Mouse (Mus musculus): Measurements from ENCODE around the gene Hcn2.

Hcn2 gene

DNA sequence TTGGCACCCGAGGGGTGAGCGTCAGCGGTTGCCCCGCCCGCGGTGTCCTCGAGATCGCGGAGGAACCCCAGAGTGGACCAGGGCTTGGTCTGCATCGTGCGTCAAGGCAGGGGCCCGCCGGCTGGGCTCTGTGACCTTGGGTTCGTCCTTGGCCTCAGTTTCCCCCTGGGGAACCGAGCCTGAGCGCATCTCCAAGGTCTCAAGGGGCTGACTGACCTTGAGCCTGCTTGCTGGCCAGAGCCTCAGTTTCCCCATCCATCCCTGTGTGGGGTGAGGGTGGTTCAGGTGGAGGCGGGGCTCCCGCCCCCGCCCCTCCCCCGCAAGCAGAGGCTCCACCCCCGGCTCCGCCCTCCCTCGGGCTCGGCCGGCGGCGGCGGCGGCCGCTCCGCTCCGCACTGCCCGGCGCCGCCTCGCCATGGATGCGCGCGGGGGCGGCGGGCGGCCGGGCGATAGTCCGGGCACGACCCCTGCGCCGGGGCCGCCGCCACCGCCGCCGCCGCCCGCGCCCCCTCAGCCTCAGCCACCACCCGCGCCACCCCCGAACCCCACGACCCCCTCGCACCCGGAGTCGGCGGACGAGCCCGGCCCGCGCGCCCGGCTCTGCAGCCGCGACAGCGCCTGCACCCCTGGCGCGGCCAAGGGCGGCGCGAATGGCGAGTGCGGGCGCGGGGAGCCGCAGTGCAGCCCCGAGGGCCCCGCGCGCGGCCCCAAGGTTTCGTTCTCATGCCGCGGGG lies at the start of gene Hcn2:
Gene Hcn2 (plus strand): TSS at position 381 of the 734 bp plus-strand sequence.
- DNase-seq (ENCODE audit: low spot score in 2 of 2), result no peak

DNA sequence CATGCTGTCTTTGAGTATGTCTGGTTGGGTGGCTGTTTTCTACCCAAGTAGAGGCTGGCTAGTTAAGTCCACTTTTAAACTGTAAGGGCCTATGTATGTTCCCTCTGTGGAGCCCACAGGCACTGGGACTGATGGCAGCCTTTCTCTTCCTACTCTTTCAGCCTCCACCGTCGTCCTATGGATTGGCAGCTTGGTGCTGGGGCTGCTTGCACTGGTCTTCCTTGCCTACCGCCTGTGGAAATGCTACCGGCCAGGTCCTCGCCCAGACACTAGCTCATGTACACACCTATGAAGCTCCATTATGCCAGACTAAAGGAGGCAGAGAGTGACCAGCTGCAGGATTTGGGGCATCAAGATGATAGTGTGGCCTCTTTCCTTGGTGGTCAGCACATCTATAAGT lies 48.4 kb upstream of the Hcn2 start:
- no peak for DNase-seq (ENCODE audit: low spot score in 2 of 2)

DNA sequence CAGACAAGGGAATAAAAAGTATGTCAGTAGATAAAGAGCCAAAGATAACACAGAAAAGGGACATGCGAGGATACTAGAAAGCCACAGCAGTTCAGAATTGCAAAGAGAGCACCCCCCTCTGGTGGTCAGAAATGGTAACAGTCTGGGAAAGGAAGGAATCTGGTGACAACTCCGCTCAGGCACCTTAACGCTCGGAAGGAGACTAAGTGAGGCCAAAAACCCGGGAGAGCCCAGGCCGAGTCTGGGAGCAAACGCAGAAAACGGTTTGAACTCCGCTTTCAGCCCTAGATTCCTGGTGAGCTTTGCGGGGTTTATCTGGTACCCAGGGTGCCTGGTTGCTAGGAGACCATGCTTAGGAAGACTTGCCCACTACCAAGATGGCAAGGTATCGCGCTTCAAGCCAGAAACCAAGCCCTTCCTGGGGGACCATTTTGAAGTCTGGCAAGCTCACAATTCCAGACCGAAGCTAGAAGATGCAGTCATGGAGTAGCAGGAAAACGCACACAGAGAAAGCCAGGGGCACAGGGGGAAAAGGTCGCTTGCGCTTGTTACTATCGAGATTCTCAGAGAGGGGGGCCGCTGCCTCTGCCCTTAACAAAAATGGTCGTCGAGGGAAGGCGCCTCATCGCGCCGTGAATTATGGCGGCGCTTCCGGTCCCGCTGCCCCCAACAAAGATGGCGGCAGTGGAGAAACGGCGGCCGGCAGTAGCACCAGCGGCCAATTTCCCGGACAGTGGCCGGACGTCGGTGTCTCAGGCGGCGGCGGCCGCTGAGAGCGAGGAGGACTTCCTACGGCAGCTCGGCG lies 47.5 kb upstream of the Hcn2 start, which contains the start of gene Tpgs1:
Gene Tpgs1 (plus strand): TSS at position 599 of the 805 bp plus-strand sequence.
- peak; percentile 82 to 92 for DNase-seq (ENCODE audit: low spot score in 2 of 2)

DNA sequence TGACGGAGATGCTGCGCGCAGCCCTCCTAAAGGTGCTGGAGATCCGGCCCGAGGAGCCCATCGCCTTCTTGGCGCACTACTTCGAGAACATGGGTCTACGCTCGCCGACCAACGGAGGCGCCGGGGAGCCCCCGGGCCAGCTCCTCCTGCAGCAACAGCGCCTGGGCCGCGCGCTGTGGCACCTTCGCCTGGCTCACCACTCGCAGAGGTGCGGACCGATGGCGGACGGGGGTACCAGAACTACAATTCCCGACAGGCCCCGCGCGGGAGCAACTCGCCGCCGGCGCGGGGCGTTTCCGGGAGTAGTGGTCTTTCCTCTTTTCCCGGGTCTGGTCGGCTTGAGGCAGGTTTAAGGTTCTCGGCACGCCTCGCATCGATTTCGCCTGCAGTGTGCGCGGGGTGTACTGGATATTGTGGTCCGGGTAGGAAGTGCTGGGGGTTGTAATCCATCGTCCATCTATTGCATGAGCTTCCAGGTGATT lies 46.8 kb upstream of the Hcn2 start:
- DNase-seq (ENCODE audit: low spot score in 2 of 2), result peak; percentile 66 to 86

DNA sequence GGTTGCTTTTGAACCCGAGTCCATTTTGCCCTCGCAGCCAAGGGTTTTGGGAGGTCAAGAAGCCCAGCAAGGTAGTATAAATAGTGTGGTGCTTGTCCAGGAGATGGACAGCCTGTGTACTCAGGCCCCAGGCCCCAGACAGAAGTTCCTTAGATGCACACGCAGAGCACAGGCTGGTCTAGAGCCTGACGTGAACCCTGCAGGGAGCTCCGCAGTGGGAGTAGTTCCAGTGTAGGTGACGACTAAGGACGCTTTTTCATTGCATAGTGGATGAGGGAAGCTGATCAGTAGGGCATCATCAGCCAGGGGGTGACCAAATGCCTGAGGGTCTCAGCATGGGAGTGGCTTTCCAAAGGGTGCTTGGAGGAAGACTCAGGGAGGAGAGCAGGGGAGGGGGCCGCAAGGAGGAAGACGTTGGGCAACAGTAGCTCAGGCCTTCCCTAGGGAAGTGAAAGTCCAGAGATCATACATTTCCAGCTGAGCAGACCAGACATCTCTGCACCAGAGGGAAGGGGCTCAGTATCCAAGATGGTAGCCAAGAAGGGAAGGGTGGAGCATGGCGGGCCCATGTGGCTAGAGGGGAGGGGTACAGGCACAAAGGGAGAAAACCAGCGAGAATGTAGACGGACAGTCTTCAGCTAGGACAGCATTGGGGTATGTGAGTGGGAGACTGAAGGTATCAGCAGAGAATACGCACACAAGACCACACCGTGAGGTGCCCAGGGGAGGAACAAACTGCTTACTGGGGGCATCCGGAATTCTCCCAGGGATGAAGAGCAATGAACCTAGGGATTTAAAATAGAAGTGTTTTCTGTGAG lies 46.2 kb upstream of the Hcn2 start:
- no peak for DNase-seq (ENCODE audit: low spot score in 2 of 2)

DNA sequence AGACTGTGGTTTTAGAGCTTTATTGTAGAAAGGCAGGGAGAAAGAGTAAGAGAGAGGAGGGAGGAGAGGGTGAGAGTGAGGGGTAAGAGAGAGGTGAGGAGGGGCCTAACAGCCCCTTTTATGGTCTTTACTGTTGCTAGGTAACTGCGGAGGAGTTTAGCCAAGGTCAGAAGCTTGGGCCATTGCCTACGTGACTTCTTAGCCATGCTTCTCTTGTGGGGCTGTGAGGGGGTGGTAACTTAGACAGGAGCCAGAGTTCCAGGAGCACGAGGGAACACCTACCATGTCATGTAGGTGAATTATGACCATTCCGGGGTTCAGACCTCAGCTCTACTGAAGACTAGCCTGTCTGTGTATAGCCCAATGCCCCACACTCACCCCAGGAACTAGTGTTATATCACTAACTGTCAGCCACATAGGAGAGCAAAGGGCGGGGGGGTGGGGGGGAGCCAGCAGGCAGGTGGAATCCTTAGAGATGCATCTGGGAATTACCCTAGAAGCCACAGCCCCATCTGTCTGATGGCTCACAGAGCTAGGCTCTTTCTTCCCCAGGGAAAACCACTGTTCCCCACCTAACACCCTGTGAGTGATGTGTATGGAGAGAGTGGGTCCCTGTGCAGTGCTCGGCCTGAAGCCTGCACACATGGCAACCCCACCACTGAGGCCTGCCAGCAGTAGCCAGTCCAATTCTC lies 44.9 kb upstream of the Hcn2 start:
- no peak for DNase-seq (ENCODE audit: low spot score in 2 of 2)

DNA sequence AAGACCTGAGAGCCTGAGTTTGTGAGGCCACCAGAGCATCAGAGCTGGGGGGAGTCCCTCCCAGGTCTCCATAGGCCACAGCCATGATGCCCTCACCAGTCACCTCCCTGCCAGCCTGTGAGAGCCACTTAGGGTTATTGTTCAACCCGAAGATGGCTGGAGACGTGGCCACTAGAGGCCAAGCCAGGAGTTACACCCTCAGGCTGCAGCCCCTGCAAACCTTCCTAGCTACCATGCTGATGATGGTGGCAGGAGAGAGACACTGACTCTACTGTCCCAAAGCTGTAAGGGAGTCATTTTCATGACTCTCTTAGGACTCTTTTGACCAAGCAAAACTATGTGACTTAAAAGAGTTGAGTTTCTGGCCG lies 44.4 kb upstream of the Hcn2 start:
- DNase-seq (ENCODE audit: low spot score in 2 of 2), result no peak

DNA sequence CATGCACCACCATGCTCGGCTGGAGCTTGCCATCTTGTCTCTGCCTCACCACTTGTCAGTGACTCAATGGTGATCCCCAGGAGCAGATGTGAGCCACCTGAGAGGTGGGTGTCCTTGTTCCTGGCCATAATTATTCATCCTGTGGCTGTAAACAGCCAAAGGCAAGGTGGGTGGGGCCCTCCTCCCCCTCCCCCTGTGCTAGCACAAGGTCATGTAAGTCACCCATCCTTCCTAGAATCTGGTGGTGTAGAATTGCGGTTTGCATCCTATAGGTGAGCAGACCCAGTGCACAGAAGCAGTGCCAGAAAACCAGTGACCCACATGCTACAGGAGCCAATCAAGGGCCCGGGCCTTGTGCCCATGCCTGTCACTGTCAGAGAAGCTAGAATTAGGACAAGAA lies 43.4 kb upstream of the Hcn2 start:
- no peak for DNase-seq (ENCODE audit: low spot score in 2 of 2)

DNA sequence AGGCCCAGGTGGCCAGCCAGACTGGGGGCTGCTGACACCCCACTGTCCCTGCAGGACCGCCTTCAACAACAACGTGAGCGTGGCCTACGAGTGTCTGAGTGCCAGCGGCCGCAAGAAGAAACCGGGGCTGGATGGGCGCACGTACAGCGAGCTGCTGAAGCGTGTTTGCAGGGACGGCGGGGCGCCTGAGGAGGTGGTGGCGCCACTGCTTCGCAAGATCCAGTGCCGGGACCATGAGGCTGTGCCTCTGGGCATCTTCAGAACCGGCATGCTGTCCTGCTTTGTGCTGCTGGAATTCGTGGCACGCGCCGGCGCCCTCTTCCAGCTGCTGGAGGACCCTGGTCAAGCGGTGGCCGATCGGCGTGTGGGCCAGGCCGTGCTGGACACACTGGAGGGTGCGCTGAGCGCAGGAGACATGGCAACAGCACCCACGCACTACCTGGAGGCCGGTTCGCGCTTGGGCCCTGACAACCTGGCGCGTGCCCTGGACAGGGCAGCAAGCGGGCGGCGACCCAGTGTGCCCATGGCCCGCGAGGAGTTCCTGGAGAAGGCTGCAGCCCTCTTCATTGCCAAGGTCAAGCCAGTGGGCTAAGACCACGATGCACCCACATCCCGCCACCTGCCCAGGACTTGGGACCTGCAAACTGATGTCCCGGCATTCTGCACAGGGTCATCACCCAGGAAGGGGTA lies 40.9 kb upstream of the Hcn2 start:
- DNase-seq (ENCODE audit: low spot score in 2 of 2), result no peak

DNA sequence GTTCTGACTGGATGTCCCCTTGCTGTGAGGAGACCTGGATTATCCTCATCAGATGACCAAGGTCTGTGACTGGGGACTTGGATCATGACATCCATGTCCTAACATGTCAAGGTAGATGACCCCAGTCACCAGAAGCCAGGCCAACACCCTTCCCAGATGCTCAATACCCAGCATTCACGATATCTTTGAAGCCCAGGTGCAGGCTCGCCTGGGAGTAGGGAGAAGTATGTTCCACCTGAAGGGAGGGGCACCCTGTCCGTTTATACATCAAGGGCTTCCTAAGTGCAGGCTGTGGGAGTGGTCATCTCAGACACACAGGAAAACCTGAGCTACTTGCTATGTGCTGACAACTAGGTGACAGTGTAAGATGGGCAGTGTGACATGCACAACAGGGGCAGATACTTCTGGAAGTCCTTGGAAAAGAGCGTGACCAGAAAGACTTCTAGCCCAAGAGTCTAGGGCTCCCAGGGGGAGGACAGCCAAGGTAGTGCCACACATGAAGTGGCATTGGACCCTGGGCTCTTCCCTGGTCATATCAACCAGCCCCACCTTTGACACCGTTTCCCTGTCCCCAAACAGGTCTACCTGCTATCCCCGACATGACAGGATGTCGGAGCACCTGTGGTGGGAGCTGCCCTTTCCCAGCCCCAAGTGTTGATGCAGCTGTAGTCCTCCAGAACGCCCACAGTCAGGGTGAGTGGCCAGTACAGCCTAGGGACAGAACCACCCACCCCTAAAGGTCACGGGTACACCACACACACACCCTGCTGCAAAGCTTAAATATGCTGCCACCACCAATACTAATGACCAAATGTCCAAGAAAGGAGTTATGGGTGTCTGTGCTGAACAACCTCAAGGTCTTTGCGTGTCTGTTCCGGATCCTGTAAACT lies 35.6 kb upstream of the Hcn2 start:
- peak in 1 of 2 experiments; percentile 72 for DNase-seq (ENCODE audit: low spot score in 2 of 2)

DNA sequence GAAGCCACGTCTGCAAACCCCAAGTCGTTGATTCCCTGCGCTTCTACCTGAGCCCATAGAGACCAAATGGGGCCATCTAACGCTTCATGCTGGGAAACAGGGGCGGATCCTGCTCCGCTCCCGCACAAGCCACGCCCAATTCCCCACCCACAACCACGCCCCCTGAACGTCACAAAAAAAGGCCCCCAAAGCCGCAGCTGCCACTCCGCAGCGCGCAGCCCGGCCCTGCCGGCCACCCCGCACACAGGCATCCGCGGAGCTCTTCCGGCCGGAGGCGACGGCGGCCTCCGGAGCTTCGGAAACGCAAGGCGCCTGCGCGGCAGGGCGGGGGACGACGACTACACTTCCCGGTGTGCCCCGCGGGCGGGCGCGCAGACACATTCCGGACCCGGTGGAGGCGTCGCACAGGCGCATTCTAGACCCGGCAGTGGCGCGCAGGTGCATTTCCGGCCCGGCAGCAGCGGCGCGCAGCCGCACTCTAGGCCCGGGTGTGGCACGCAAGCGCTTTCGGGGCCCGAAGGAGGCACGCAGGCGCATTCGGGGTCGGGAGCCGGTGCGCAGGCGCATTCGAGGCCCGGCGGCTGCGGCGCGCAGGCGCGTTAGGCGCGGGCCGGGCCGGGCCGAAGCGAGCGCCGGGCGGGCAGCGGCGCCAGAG lies 34.7 kb upstream of the Hcn2 start, which contains the start of gene Cdc34:
Gene Cdc34 (plus strand): TSS at position 605 of the 655 bp plus-strand sequence.
- peak; percentile 98 to 100 for DNase-seq (ENCODE audit: low spot score in 2 of 2)

DNA sequence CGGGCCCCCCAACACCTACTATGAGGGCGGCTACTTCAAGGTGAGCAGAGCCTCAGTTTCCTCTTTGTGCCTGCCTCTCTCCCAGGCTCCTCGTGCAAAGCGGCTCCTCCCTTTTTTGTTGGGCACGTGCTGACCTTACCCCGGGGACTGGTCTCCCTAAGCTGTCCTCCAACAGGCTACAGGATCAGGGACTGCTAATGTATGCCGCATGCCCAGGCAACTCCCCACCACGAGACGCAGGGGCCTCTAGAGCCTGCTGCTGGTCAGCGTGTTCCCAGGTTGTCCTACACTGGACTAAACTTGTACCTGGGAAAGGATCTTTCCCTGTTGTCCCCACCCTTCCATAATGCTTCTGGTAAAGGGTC lies 33.9 kb upstream of the Hcn2 start:
- peak; percentile 49 to 75 for DNase-seq (ENCODE audit: low spot score in 2 of 2)

DNA sequence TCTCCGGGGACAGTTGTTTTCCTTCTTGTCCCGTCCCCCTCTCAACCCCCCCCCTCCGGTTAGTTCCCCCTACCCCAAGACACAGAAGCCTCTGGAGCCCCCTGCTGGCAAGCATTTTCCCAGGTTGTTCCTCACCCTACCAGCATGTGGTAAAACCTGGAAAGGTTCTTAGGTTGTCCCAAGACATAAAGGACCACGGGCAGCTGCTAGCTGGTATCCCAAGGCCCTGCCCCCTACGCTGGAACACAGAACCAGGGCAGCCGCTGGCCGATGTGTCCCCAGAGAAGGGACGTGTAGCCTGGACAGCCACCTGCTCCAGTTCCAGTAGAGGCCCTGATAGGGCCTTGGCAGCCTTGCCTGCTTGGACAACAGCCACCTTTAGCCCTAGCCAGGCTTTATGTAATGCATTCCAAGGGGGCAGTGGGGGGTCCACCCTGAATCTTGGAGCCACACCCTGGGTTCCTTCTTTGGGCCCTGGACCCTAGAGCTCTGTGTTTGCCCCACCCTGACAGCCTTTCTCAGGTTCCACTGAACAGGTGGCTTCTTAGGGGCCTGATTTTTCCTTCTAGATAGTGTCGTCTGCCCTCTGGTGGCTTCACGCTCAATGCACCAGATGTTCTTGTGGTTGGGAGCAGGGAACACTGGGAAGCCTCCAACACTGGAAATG lies 33.4 kb upstream of the Hcn2 start:
- peak; percentile 70 to 86 for DNase-seq (ENCODE audit: low spot score in 2 of 2)

DNA sequence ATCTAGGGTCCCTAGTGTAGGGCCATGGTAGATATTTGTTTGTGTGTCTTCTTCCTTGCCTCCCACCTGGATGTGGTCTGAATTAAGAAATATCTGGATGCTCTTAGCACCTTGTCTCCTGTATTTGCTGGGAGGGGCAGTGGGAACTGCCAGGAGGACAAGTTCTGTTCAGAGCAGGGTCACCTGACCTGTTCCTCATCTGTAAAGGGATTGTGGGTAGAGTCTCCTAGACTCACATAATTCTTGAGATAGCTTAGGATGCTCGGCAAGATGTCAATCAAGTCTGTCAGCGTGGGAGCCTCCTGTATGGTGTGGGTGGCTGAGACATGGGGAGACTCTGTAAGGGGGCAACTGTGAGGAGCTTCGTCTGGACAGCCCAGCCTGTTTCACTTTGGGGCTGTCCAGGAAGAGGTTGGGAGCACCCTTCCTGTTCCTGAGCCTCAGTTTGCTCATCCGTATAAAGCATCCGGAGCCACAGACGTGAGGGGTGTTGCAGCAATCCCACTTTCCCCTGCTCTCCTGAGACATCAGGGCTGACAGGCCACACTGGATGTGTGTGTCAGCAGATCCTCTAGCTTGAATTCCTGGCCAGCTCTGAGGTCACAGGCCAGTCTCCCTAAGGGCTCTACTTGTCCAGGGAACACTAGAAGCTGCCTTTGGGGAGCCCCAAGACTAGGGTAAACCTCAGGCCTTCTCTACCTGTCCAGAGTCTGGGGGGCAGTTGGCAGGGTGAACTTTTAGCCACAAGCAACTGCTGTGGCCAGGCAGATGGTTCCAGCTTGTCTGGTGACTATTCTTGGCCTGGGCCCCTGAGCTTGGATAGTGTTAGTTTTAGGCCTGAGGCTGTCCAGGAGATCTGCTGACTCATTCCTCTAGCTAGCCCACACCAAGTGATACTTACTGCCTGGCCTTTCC lies 32.5 kb upstream of the Hcn2 start:
- no peak for DNase-seq (ENCODE audit: low spot score in 2 of 2)

DNA sequence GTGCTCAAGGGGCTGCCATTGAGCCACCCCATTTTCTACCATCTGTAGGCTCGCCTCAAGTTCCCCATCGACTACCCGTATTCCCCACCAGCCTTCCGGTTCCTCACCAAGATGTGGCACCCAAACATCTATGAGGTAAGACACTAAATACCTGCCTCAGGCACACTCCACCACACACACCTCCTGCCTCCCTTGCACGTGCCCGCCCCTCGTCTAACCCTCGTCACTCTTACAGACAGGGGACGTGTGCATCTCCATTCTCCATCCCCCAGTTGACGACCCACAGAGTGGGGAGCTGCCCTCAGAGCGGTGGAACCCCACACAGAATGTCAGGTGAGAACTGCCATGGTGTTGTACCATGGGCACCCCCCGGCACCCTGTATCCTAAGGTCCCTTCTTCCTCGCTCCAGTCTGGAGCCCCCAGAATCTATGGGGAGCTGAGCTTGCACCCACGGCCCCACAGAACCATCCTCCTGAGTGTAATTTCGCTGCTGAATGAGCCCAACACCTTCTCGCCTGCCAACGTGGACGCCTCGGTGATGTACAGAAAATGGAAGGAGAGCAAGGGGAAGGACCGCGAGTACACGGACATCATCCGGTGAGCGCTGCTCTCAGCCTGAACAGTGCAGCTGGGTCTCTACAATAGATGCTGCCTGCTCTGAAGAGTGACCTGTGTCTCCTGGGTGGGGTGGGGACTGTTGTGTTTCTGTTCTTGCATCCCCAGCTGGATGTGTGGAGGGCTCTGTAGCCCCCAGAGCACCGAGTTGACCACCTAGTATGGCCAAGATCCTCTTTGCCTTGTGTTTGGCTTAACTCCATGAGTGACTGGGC lies 31.4 kb upstream of the Hcn2 start:
- DNase-seq (ENCODE audit: low spot score in 2 of 2), result peak in 1 of 2 experiments; percentile 61

DNA sequence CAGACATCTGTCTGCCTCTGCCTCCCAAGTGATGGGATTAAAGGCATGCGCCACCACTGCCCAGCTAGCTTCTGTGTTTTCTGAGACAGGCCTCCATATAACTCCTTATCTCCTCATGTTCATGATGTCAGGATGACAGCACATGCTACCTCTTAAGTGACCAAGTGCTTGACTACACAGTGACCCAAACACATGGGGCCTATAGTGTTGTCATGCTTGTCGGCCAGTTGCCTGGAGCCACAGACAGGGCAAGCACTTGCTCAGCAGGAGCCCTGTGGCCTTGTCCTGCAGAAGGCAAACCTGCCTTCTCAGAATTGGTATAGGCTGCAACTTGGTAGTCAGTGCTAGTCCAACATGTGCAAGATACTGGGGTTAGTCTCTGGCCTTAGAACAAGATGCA lies 30.2 kb upstream of the Hcn2 start:
- no peak for DNase-seq (ENCODE audit: low spot score in 2 of 2)

DNA sequence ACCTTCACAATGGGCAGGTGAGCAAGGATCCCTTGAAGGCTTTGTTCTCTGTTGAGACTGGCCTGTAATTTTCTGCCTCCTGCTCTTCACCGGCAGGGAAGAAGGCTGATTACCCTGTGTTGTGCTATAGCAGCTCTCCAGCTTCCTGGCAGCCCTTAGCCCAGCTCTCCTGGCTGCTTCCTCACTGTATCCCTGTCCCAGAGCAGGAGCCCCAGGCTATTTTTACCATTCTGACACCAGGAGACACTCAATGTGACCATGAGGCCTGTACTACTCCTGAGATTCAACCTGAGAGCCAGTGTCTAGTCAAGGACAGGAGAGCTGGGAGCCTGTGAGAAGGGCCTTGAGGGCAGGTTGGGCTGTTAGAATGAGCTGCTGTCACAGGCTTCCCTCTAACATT lies 29.7 kb upstream of the Hcn2 start:
- no peak for DNase-seq (ENCODE audit: low spot score in 2 of 2)

Data from spleen, postnatal 4 days (tissue).